Mouse (Mus musculus) CH12.LX (cell line): ENCODE results near the gene Mfsd6l. TPM values are rescaled to one million over a fixed set of nuclear protein-coding genes. Genes with fewer than 3 reads are reported as not detected.
A peak's percentile ranks its signal among the peaks of the same experiment; 100 is the strongest.

Experiments used
- DNase-seq: peaks from one replicate; pipeline ENCODE4 v3.0.0-alpha.2; 2013; ENCODE audit errors: extremely low read depth
- H3K27ac ChIP-seq: 2 replicates; pipeline ENCODE4 v1.5.1; 2012; ENCODE audit warnings: low read depth, mild to moderate bottlenecking, control low read depth, moderate library complexity; ENCODE audit not compliant: insufficient read depth
- H3K27me3 ChIP-seq: replicated peaks from 2 replicates; pipeline ENCODE3; 2012; ENCODE audit warnings: inconsistent platforms
- H3K36me3 ChIP-seq, 2 experiments: replicated peaks in 1 of 2; 2 replicates each; pipeline versions ENCODE3 to v1.6.1; 2012; ENCODE audit warnings: inconsistent platforms in 1 of 2, low read length in 1 of 2, mild to moderate bottlenecking in 1 of 2, mixed read lengths in 1 of 2, moderate library complexity in 1 of 2; ENCODE audit not compliant: control insufficient read depth in 1 of 2, insufficient read depth in 1 of 2
- H3K4me1 ChIP-seq, 2 experiments: 2 replicates each; pipeline ENCODE4 v1.6.1; 2012; ENCODE audit warnings: inconsistent platforms in 1 of 2, moderate library complexity in 1 of 2; ENCODE audit not compliant: insufficient read depth in 2 of 2, control insufficient read depth in 1 of 2
- H3K4me2 ChIP-seq: 2 replicates; pipeline ENCODE4 v1.6.1; 2012; ENCODE audit warnings: low read depth, mild to moderate bottlenecking, control low read depth; ENCODE audit not compliant: poor library complexity, insufficient read depth, severe bottlenecking
- H3K4me3 ChIP-seq, 3 experiments: fragments of 150-350 bp in 1 of 3; sonication (generic) in 1 of 3; replicated peaks in 1 of 3; 2 replicates each; pipeline versions ENCODE3 to v1.5.1; 2011 to 2012; ENCODE audit warnings: low read depth in 2 of 3, low read length in 2 of 3, mild to moderate bottlenecking in 2 of 3, moderate library complexity in 2 of 3, control low read depth in 1 of 3, improper control_type of control experiment in 1 of 3, inconsistent platforms in 1 of 3, mixed read lengths in 1 of 3; ENCODE audit not compliant: poor library complexity in 1 of 3
- H3K79me2 ChIP-seq: replicated peaks from 2 replicates; pipeline ENCODE4 v1.6.1; 2012; ENCODE audit warnings: mild to moderate bottlenecking, moderate library complexity; ENCODE audit not compliant: control insufficient read depth, poor library complexity, insufficient read depth, severe bottlenecking; ENCODE audit errors: extremely low read depth
- H3K9ac ChIP-seq: 2 replicates; pipeline ENCODE4 v1.6.1; 2012; ENCODE audit warnings: low read depth, mild to moderate bottlenecking, control low read depth, moderate library complexity; ENCODE audit not compliant: insufficient read depth
- H3K9me3 ChIP-seq: replicated peaks from 2 replicates; pipeline ENCODE3; 2012; ENCODE audit warnings: low read length, inconsistent platforms, mixed read lengths
- CHD1 ChIP-seq: IDR thresholded peaks from 2 replicates; pipeline ENCODE4 v1.6.1; 2012; ENCODE audit warnings: low read depth, low read length, improper control_type of control experiment, inconsistent platforms
- CHD2 ChIP-seq: IDR thresholded peaks from 2 replicates; pipeline ENCODE4 v1.6.1; 2011; ENCODE audit warnings: low read length, improper control_type of control experiment
- EP300 ChIP-seq: IDR thresholded peaks from 2 replicates; pipeline ENCODE4 v1.6.1; 2011; ENCODE audit warnings: low read length, improper control_type of control experiment
- ETS1 ChIP-seq: conservative IDR thresholded peaks from 2 replicates; pipeline ENCODE4 v1.6.1; 2012; ENCODE audit warnings: low read depth, mild to moderate bottlenecking, inconsistent platforms, low read length, improper control_type of control experiment, moderate library complexity
- HCFC1 ChIP-seq: IDR thresholded peaks from 2 replicates; pipeline ENCODE4 v1.6.1; 2012; ENCODE audit warnings: low read depth, mild to moderate bottlenecking, inconsistent platforms, low read length, improper control_type of control experiment
- IRF4 ChIP-seq: IDR thresholded peaks from 2 replicates; pipeline ENCODE4 v1.6.1; 2014; ENCODE audit warnings: low read depth, mild to moderate bottlenecking, inconsistent platforms, low read length, improper control_type of control experiment
- JUN ChIP-seq: IDR thresholded peaks from 2 replicates; pipeline ENCODE4 v1.6.1; 2011; ENCODE audit warnings: low read depth, mild to moderate bottlenecking, low read length, improper control_type of control experiment, moderate library complexity; ENCODE audit not compliant: insufficient read depth
- MAFK ChIP-seq: IDR thresholded peaks from 2 replicates; pipeline ENCODE4 v1.6.1; 2011; ENCODE audit warnings: low read length, improper control_type of control experiment; ENCODE audit not compliant: insufficient replicate concordance
- MAX ChIP-seq: IDR thresholded peaks from 2 replicates; pipeline ENCODE4 v1.6.1; 2011; ENCODE audit warnings: low read length, improper control_type of control experiment
- MAZ ChIP-seq: IDR thresholded peaks from 2 replicates; pipeline ENCODE4 v1.6.1; 2012; ENCODE audit warnings: low read depth, mild to moderate bottlenecking, inconsistent platforms, low read length, improper control_type of control experiment, moderate library complexity
- MXI1 ChIP-seq: IDR thresholded peaks from 2 replicates; pipeline ENCODE4 v1.6.1; 2011; ENCODE audit warnings: mild to moderate bottlenecking, low read depth, low read length, improper control_type of control experiment
- MYC ChIP-seq: IDR thresholded peaks from 2 replicates; pipeline ENCODE4 v1.6.1; 2011; ENCODE audit warnings: low read depth, mild to moderate bottlenecking, improper control_type of control experiment, low read length
- PAX5 ChIP-seq: IDR thresholded peaks from 2 replicates; pipeline ENCODE4 v1.6.1; 2012; ENCODE audit warnings: low read length, inconsistent platforms, mixed read lengths
- POLR2A ChIP-seq: IDR thresholded peaks from 2 replicates; pipeline ENCODE4 v1.6.1; 2011; ENCODE audit warnings: low read depth, mild to moderate bottlenecking, improper control_type of control experiment, low read length
- POLR2AphosphoS2 ChIP-seq: IDR thresholded peaks from 2 replicates; pipeline ENCODE4 v1.6.1; 2011; ENCODE audit warnings: low read depth, low read length, improper control_type of control experiment
- RAD21 ChIP-seq: IDR thresholded peaks from 2 replicates; pipeline ENCODE4 v1.6.1; 2011; ENCODE audit warnings: low read depth, mild to moderate bottlenecking, low read length, improper control_type of control experiment, moderate library complexity
- SIN3A ChIP-seq: IDR thresholded peaks from 2 replicates; pipeline ENCODE4 v1.6.1; 2012; ENCODE audit warnings: low read length, improper control_type of control experiment, inconsistent platforms
- TBP ChIP-seq: conservative IDR thresholded peaks from 2 replicates; pipeline ENCODE4 v1.6.1; 2011; ENCODE audit warnings: low read depth, low read length, improper control_type of control experiment
- TCF12 ChIP-seq: IDR thresholded peaks from 2 replicates; pipeline ENCODE4 v1.6.1; 2014; ENCODE audit warnings: low read depth, mild to moderate bottlenecking, inconsistent platforms, low read length, improper control_type of control experiment
- UBTF ChIP-seq: IDR thresholded peaks from 2 replicates; pipeline ENCODE4 v1.6.1; 2012; ENCODE audit warnings: low read depth, mild to moderate bottlenecking, inconsistent platforms, low read length, improper control_type of control experiment, moderate library complexity
- USF1 ChIP-seq: IDR thresholded peaks from 2 replicates; pipeline ENCODE4 v1.6.1; 2014; ENCODE audit warnings: low read depth, mild to moderate bottlenecking, inconsistent platforms, low read length, improper control_type of control experiment
- USF2 ChIP-seq: conservative IDR thresholded peaks from 2 replicates; pipeline ENCODE4 v1.6.1; 2011; ENCODE audit warnings: low read depth, low read length, improper control_type of control experiment
- ZC3H11A ChIP-seq: IDR thresholded peaks from 2 replicates; pipeline ENCODE4 v1.6.1; 2012; ENCODE audit warnings: low read depth, mild to moderate bottlenecking, inconsistent platforms, low read length, improper control_type of control experiment
- ZKSCAN1 ChIP-seq: IDR thresholded peaks from 2 replicates; pipeline ENCODE4 v1.6.1; 2012; ENCODE audit warnings: low read depth, inconsistent platforms, low read length, improper control_type of control experiment, borderline replicate concordance
- ZMIZ1 ChIP-seq: IDR thresholded peaks from 2 replicates; pipeline ENCODE4 v1.6.1; 2012; ENCODE audit warnings: low read depth, mild to moderate bottlenecking, inconsistent platforms, low read length, improper control_type of control experiment
- dilution Hi-C: fragments of 300-500 bp; cut with MboI; formaldehyde crosslinking; loops from 2 replicates; pipeline ENCODE4 v1.14.3; 2020; ENCODE audit warnings: low sequenced_read_pairs; ENCODE audit not compliant: extremely low pct_unique_long_range_greater_than_20kb, extremely low pct_ligation_motif_present
- in situ Hi-C: fragments of 300-500 bp; cut with MboI; formaldehyde crosslinking; loops from 3 replicates; pipeline ENCODE4 v1.14.3; 2019; ENCODE audit warnings: low sequenced_read_pairs, low pct_ligation_motif_present, low pct_unique_long_range_greater_than_20kb, mixed read lengths
- polyA plus RNA-seq: library from polyadenylated mRNA; unstranded; fragments of >175 nt; gene quantifications from 2 replicates; pipeline ENCODE4 v1.2.1, GENCODE M21; 2012; ENCODE audit warnings: low read depth; ENCODE audit not compliant: insufficient read length
- total RNA-seq, 2 experiments: library from RNA; depleted of rRNA; stranded (reverse); fragments of 300-350 nt in 1 of 2; fragments of >200 nt in 1 of 2; gene quantifications; 2 replicates each; pipeline ENCODE4 v1.2.3; 2012 to 2014

Mfsd6l gene
- total and polyA plus RNA-seq, 3 experiments, result 4.0 to 6.4 (median 4.2) TPM

DNA sequence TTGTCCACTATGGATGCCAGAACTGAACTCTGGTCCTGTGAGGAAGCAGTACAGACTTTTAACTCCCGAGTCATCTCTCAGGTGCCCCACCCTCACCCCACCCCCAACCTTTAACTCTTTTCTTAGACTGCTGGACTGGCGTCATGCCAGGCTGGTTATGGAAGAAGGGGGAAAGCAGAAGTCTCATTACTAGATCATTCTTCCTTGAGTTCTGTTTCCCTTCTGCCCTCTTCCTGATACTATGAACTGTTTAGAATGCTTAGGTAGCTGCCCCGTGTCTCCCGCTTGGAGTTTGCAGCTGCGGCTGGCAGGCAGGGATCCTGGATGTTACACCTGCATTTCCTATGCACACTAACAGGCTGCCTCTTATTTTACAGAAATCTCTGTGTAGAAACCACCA, 36.2 kb upstream of the Mfsd6l start (continued):
- TF ChIP-seq MAZ (peak; percentile 86), ZC3H11A (no peak), PAX5 (no peak), TCF12 (no peak; the same call in 1 of the 2 replicates), ZMIZ1 (no peak), JUN (no peak), MYC (no peak), POLR2A (0 out of 2 replicates have a peak, but pooled peaks have one; percentile 6), SIN3A (peak; percentile 65), TBP (no peak), RAD21 (no peak), EP300 (peak; percentile 63), POLR2AphosphoS2 (no peak), CHD2 (peak; percentile 47), IRF4 (peak; percentile 38), ZKSCAN1 (no peak), UBTF (no peak), USF1 (no peak), MAX (no peak), MXI1 (no peak)

DNA sequence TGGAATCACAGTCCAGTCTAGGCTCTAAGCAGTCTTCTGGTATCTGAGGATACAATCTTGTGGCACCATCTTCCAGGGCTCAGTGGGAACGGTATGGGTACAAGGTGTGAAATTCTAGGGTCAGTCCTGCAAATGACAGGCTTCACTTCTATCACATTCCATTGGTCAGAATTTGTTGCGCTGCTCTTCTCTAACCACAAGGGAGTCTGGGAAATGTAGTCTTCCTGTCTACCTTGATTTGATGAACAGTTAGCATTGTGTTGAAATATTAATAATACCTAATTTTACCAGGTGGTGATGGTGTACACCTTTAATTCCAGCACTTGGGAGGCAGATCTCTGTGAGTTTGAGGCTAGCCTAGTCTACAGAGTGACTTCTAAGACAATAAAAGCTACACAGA, 35.5 kb upstream of the Mfsd6l start:
- Histone ChIP-seq H3K4me3 (no peak overlapping the region), H3K9ac (no peak overlapping the region), H3K36me3 (peaks cover 41 to 64% of the 10 kb centered on the region in 2 experiments), H3K4me1 (peaks cover 24 to 74% of the 10 kb centered on the region in 2 experiments), H3K79me2 (peaks cover 69% of the 10 kb centered on the region), H3K27me3 (no peaks in the 10 kb centered on the region), H3K4me2 (peak overlapping the region; percentile 94), H3K9me3 (peaks cover 2% of the 10 kb centered on the region), H3K27ac (peak overlapping the region; percentile 76)
- DNase-seq, result no peak
- dilution Hi-C loops, result no loop called here
- TF ChIP-seq MAX, result no peak
- TF ChIP-seq POLR2AphosphoS2, result no peak
- peak; percentile 74 for TF ChIP-seq HCFC1
- no peak for TF ChIP-seq USF2
- no peak for TF ChIP-seq IRF4
- TF ChIP-seq ETS1, result no peak
- no peak for TF ChIP-seq MXI1
- TF ChIP-seq USF1, result no peak
- TF ChIP-seq EP300, result no peak
- TF ChIP-seq CHD1, result 0 out of 2 replicates have a peak, but pooled peaks have one; percentile 12
- no peak for TF ChIP-seq TBP
- TF ChIP-seq MAFK, result no peak
- no peak for TF ChIP-seq SIN3A
- in situ Hi-C loops, result no loop called here
